Mouse (Mus musculus) brown adipose tissue, adult 24 weeks (tissue): ENCODE data around the gene Slc13a1. TPM values are rescaled to one million over a fixed set of nuclear protein-coding genes. Genes with fewer than 3 reads are reported as not detected.

Experiments
- H3K27ac ChIP-seq: fragments of 200-500 bp; replicated peaks from 2 replicates; pipeline ENCODE4 v1.5.1; 2012; ENCODE audit warnings: low read depth, mild to moderate bottlenecking, low read length
- H3K4me1 ChIP-seq: fragments of 200-500 bp; 2 replicates; pipeline ENCODE4 v1.6.1; 2012; ENCODE audit warnings: low read length, mixed read lengths; ENCODE audit not compliant: control insufficient read depth, insufficient read depth, insufficient read length
- H3K4me3 ChIP-seq: fragments of 200-500 bp; 2 replicates; pipeline ENCODE4 v1.5.1; 2012; ENCODE audit warnings: low read depth, mild to moderate bottlenecking, low read length, moderate library complexity; ENCODE audit not compliant: insufficient read depth
- polyA plus RNA-seq: library from polyadenylated mRNA; stranded (reverse); fragments of >200 nt; gene quantifications from 2 replicates; pipeline ENCODE4 v1.2.4, GENCODE M21; 2012; ENCODE audit not compliant: missing spikeins, insufficient read depth, insufficient read length

Gene Slc13a1
- polyA plus RNA-seq, 1 experiment: not detected

GRCm38 (mm10) chr6:24111614-24112013, 56.3 kb downstream of the Slc13a1 start:
- H3K27ac ChIP-seq: no peak overlapping the region
- H3K4me3 ChIP-seq: no peak overlapping the region
- H3K4me1 ChIP-seq: no peaks in the 10 kb centered on the region

- Histone ChIP-seq H3K4me1 (no peaks in the 10 kb centered on the region), H3K27ac (no peak overlapping the region), H3K4me3 (no peak overlapping the region)
These were observed 59.4 kb downstream of the Slc13a1 start for GRCm38 (mm10) chr6:24108471-24108870.

GRCm38 (mm10) chr6:24106157-24106556, 61.7 kb downstream of the Slc13a1 start:
- Histone ChIP-seq H3K27ac (no peak overlapping the region), H3K4me3 (no peak overlapping the region), H3K4me1 (no peaks in the 10 kb centered on the region)

GRCm38 (mm10) chr6:24105681-24106080, 62.2 kb downstream of the Slc13a1 start:
- Histone ChIP-seq H3K4me3 (no peak overlapping the region), H3K27ac (no peak overlapping the region)

GRCm38 (mm10) chr6:24101281-24101680, 66.6 kb downstream of the Slc13a1 start:
- no peak overlapping the region for H3K4me3 ChIP-seq
- no peak overlapping the region for H3K27ac ChIP-seq

More at GRCm38 (mm10) chr6:24105681-24106080, 62.2 kb downstream of the Slc13a1 start:
- H3K4me1 ChIP-seq: no peaks in the 10 kb centered on the region

GRCm38 (mm10) chr6:24100705-24101104, 67.2 kb downstream of the Slc13a1 start:
- H3K27ac ChIP-seq: no peak overlapping the region
- H3K4me3 ChIP-seq: no peak overlapping the region
- H3K4me1 ChIP-seq: no peaks in the 10 kb centered on the region

More at GRCm38 (mm10) chr6:24101281-24101680, 66.6 kb downstream of the Slc13a1 start:
- H3K4me1 ChIP-seq: no peaks in the 10 kb centered on the region

GRCm38 (mm10) chr6:24097400-24097799, 70.5 kb downstream of the Slc13a1 start:
- Histone ChIP-seq H3K27ac (no peak overlapping the region), H3K4me1 (no peaks in the 10 kb centered on the region), H3K4me3 (no peak overlapping the region)

- Histone ChIP-seq H3K4me1 (no peaks in the 10 kb centered on the region), H3K4me3 (no peak overlapping the region), H3K27ac (no peak overlapping the region)
These were observed 91.8 kb downstream of the Slc13a1 start for GRCm38 (mm10) chr6:24076089-24076488.

- Histone ChIP-seq H3K4me3 (no peak overlapping the region), H3K4me1 (no peaks in the 10 kb centered on the region), H3K27ac (no peak overlapping the region)
These were observed 95.1 kb downstream of the Slc13a1 start for GRCm38 (mm10) chr6:24072804-24073203.

GRCm38 (mm10) chr6:24059754-24060153, 108.1 kb downstream of the Slc13a1 start:
- H3K27ac ChIP-seq: no peak overlapping the region
- no peaks in the 10 kb centered on the region for H3K4me1 ChIP-seq
- H3K4me3 ChIP-seq: no peak overlapping the region

- Histone ChIP-seq H3K27ac (no peak overlapping the region), H3K4me1 (no peaks in the 10 kb centered on the region), H3K4me3 (no peak overlapping the region)
These were observed 112.8 kb downstream of the Slc13a1 start for GRCm38 (mm10) chr6:24055086-24055485.

- no peaks in the 10 kb centered on the region for H3K4me1 ChIP-seq
- no peak overlapping the region for H3K27ac ChIP-seq
- H3K4me3 ChIP-seq: no peak overlapping the region
These were observed 113.7 kb downstream of the Slc13a1 start for GRCm38 (mm10) chr6:24054086-24054710.

- no peak overlapping the region for H3K27ac ChIP-seq
- no peaks in the 10 kb centered on the region for H3K4me1 ChIP-seq
- H3K4me3 ChIP-seq: no peak overlapping the region
These were observed 120.7 kb downstream of the Slc13a1 start for GRCm38 (mm10) chr6:24047014-24047770.

- Histone ChIP-seq H3K4me3 (no peak overlapping the region), H3K27ac (no peak overlapping the region)
These were observed 124.4 kb downstream of the Slc13a1 start for GRCm38 (mm10) chr6:24043496-24043895.

More at GRCm38 (mm10) chr6:24043496-24043895, 124.4 kb downstream of the Slc13a1 start:
- no peaks in the 10 kb centered on the region for H3K4me1 ChIP-seq
